Mouse (Mus musculus) kidney, postnatal 36 days (tissue): ENCODE results near the gene Sox8.
A peak's percentile ranks its signal among the peaks of the same experiment; 100 is the strongest.

Source experiments
- DNase-seq, 2 experiments: peaks; one replicate each; pipeline ENCODE4 v3.0.0; 2021 to 2022; ENCODE audit warnings: mixed read lengths in 2 of 2

Sox8 gene

GRCm38 (mm10) chr17:25579332-25580047 lies 9.0 kb upstream of the Sox8 start:
- peak; percentile 48 to 64 for DNase-seq

GRCm38 (mm10) chr17:25578920-25579319 lies 8.4 kb upstream of the Sox8 start, which contains the start of gene Lmf1:
Lmf1 (plus strand) TSS chr17:25579085.
- peak; percentile 98 to 99 for DNase-seq

- no peak for DNase-seq
Measured at GRCm38 (mm10) chr17:25577702-25578101, 7.2 kb upstream of the Sox8 start.

GRCm38 (mm10) chr17:25577263-25577662 lies 6.8 kb upstream of the Sox8 start:
- no peak for DNase-seq

GRCm38 (mm10) chr17:25576034-25576433 lies 5.5 kb upstream of the Sox8 start:
- DNase-seq = no peak

GRCm38 (mm10) chr17:25575208-25575971 lies 4.9 kb upstream of the Sox8 start:
- DNase-seq = no peak

GRCm38 (mm10) chr17:25571453-25571820 lies 951 bp upstream of the Sox8 start:
- DNase-seq = no peak

GRCm38 (mm10) chr17:25569833-25570647 lies 446 bp downstream of the Sox8 start:
- DNase-seq = no peak

GRCm38 (mm10) chr17:25568880-25569279 lies 1.6 kb downstream of the Sox8 start:
- no peak for DNase-seq

- DNase-seq = peak in 1 of 2 experiments; percentile 8
Measured at GRCm38 (mm10) chr17:25568206-25568605, 2.3 kb downstream of the Sox8 start.

GRCm38 (mm10) chr17:25567745-25568144 lies 2.7 kb downstream of the Sox8 start:
- peak; percentile 37 to 81 for DNase-seq

- DNase-seq = no peak
Measured at GRCm38 (mm10) chr17:25567261-25567660, 3.2 kb downstream of the Sox8 start.

GRCm38 (mm10) chr17:25565860-25566600 lies 4.5 kb downstream of the Sox8 start:
- no peak for DNase-seq

- DNase-seq = no peak
Measured at GRCm38 (mm10) chr17:25565244-25565643, 5.2 kb downstream of the Sox8 start.

- DNase-seq = no peak
Measured at GRCm38 (mm10) chr17:25564481-25564880, 6.0 kb downstream of the Sox8 start.

- DNase-seq = no peak
Measured at GRCm38 (mm10) chr17:25561223-25562028, 9.1 kb downstream of the Sox8 start.

- no peak for DNase-seq
Measured at GRCm38 (mm10) chr17:25560554-25561222, 9.8 kb downstream of the Sox8 start.

- DNase-seq = no peak
Measured at GRCm38 (mm10) chr17:25559634-25560033, 10.9 kb downstream of the Sox8 start.

GRCm38 (mm10) chr17:25556630-25557354 lies 13.7 kb downstream of the Sox8 start:
- DNase-seq = peak in 1 of 2 experiments; percentile 21
